Mouse (Mus musculus) CH12.LX (cell line): ENCODE results near the gene Adgb. TPM values are rescaled to one million over a fixed set of nuclear protein-coding genes. Genes with fewer than 3 reads are reported as not detected.

ENCODE experiments used
- DNase-seq: peaks from one replicate; pipeline ENCODE4 v3.0.0-alpha.2; 2013; ENCODE audit errors: extremely low read depth
- H3K27ac ChIP-seq: 2 replicates; pipeline ENCODE4 v1.5.1; 2012; ENCODE audit warnings: low read depth, mild to moderate bottlenecking, control low read depth, moderate library complexity; ENCODE audit not compliant: insufficient read depth
- H3K27me3 ChIP-seq: replicated peaks from 2 replicates; pipeline ENCODE3; 2012; ENCODE audit warnings: inconsistent platforms
- H3K36me3 ChIP-seq, 2 experiments: replicated peaks in 1 of 2; 2 replicates each; pipeline versions ENCODE3 to v1.6.1; 2012; ENCODE audit warnings: inconsistent platforms in 1 of 2, low read length in 1 of 2, mild to moderate bottlenecking in 1 of 2, mixed read lengths in 1 of 2, moderate library complexity in 1 of 2; ENCODE audit not compliant: control insufficient read depth in 1 of 2, insufficient read depth in 1 of 2
- H3K4me1 ChIP-seq, 2 experiments: 2 replicates each; pipeline ENCODE4 v1.6.1; 2012; ENCODE audit warnings: inconsistent platforms in 1 of 2, moderate library complexity in 1 of 2; ENCODE audit not compliant: insufficient read depth in 2 of 2, control insufficient read depth in 1 of 2
- H3K4me2 ChIP-seq: 2 replicates; pipeline ENCODE4 v1.6.1; 2012; ENCODE audit warnings: low read depth, mild to moderate bottlenecking, control low read depth; ENCODE audit not compliant: poor library complexity, insufficient read depth, severe bottlenecking
- H3K4me3 ChIP-seq, 3 experiments: fragments of 150-350 bp in 1 of 3; sonication (generic) in 1 of 3; replicated peaks in 1 of 3; 2 replicates each; pipeline versions ENCODE3 to v1.5.1; 2011 to 2012; ENCODE audit warnings: low read depth in 2 of 3, low read length in 2 of 3, mild to moderate bottlenecking in 2 of 3, moderate library complexity in 2 of 3, control low read depth in 1 of 3, improper control_type of control experiment in 1 of 3, inconsistent platforms in 1 of 3, mixed read lengths in 1 of 3; ENCODE audit not compliant: poor library complexity in 1 of 3
- H3K79me2 ChIP-seq: replicated peaks from 2 replicates; pipeline ENCODE4 v1.6.1; 2012; ENCODE audit warnings: mild to moderate bottlenecking, moderate library complexity; ENCODE audit not compliant: control insufficient read depth, poor library complexity, insufficient read depth, severe bottlenecking; ENCODE audit errors: extremely low read depth
- H3K9ac ChIP-seq: 2 replicates; pipeline ENCODE4 v1.6.1; 2012; ENCODE audit warnings: low read depth, mild to moderate bottlenecking, control low read depth, moderate library complexity; ENCODE audit not compliant: insufficient read depth
- H3K9me3 ChIP-seq: replicated peaks from 2 replicates; pipeline ENCODE3; 2012; ENCODE audit warnings: low read length, inconsistent platforms, mixed read lengths
- CHD1 ChIP-seq: IDR thresholded peaks from 2 replicates; pipeline ENCODE4 v1.6.1; 2012; ENCODE audit warnings: low read depth, low read length, improper control_type of control experiment, inconsistent platforms
- EP300 ChIP-seq: IDR thresholded peaks from 2 replicates; pipeline ENCODE4 v1.6.1; 2011; ENCODE audit warnings: low read length, improper control_type of control experiment
- GABPA ChIP-seq: IDR thresholded peaks from 2 replicates; pipeline ENCODE4 v1.6.1; 2012; ENCODE audit warnings: low read depth, low read length, improper control_type of control experiment, inconsistent platforms; ENCODE audit not compliant: insufficient replicate concordance
- IRF4 ChIP-seq: IDR thresholded peaks from 2 replicates; pipeline ENCODE4 v1.6.1; 2014; ENCODE audit warnings: low read depth, mild to moderate bottlenecking, inconsistent platforms, low read length, improper control_type of control experiment
- JUN ChIP-seq: IDR thresholded peaks from 2 replicates; pipeline ENCODE4 v1.6.1; 2011; ENCODE audit warnings: low read depth, mild to moderate bottlenecking, low read length, improper control_type of control experiment, moderate library complexity; ENCODE audit not compliant: insufficient read depth
- MAX ChIP-seq: IDR thresholded peaks from 2 replicates; pipeline ENCODE4 v1.6.1; 2011; ENCODE audit warnings: low read length, improper control_type of control experiment
- MAZ ChIP-seq: IDR thresholded peaks from 2 replicates; pipeline ENCODE4 v1.6.1; 2012; ENCODE audit warnings: low read depth, mild to moderate bottlenecking, inconsistent platforms, low read length, improper control_type of control experiment, moderate library complexity
- MEF2A ChIP-seq: IDR thresholded peaks from 2 replicates; pipeline ENCODE4 v1.6.1; 2014; ENCODE audit warnings: low read depth, mild to moderate bottlenecking, inconsistent platforms, low read length, improper control_type of control experiment, borderline replicate concordance
- NRF1 ChIP-seq: IDR thresholded peaks from 2 replicates; pipeline ENCODE4 v1.6.1; 2014; ENCODE audit warnings: low read depth, mild to moderate bottlenecking, inconsistent platforms, low read length, improper control_type of control experiment, moderate library complexity
- PAX5 ChIP-seq: IDR thresholded peaks from 2 replicates; pipeline ENCODE4 v1.6.1; 2012; ENCODE audit warnings: low read length, inconsistent platforms, mixed read lengths
- POLR2A ChIP-seq: IDR thresholded peaks from 2 replicates; pipeline ENCODE4 v1.6.1; 2011; ENCODE audit warnings: low read depth, mild to moderate bottlenecking, improper control_type of control experiment, low read length
- POLR2AphosphoS2 ChIP-seq: IDR thresholded peaks from 2 replicates; pipeline ENCODE4 v1.6.1; 2011; ENCODE audit warnings: low read depth, low read length, improper control_type of control experiment
- RAD21 ChIP-seq: IDR thresholded peaks from 2 replicates; pipeline ENCODE4 v1.6.1; 2011; ENCODE audit warnings: low read depth, mild to moderate bottlenecking, low read length, improper control_type of control experiment, moderate library complexity
- RCOR1 ChIP-seq: conservative IDR thresholded peaks from 2 replicates; pipeline ENCODE4 v1.6.1; 2012; ENCODE audit warnings: low read depth, mild to moderate bottlenecking, inconsistent platforms, low read length, improper control_type of control experiment
- SIN3A ChIP-seq: IDR thresholded peaks from 2 replicates; pipeline ENCODE4 v1.6.1; 2012; ENCODE audit warnings: low read length, improper control_type of control experiment, inconsistent platforms
- TCF12 ChIP-seq: IDR thresholded peaks from 2 replicates; pipeline ENCODE4 v1.6.1; 2014; ENCODE audit warnings: low read depth, mild to moderate bottlenecking, inconsistent platforms, low read length, improper control_type of control experiment
- UBTF ChIP-seq: IDR thresholded peaks from 2 replicates; pipeline ENCODE4 v1.6.1; 2012; ENCODE audit warnings: low read depth, mild to moderate bottlenecking, inconsistent platforms, low read length, improper control_type of control experiment, moderate library complexity
- USF2 ChIP-seq: conservative IDR thresholded peaks from 2 replicates; pipeline ENCODE4 v1.6.1; 2011; ENCODE audit warnings: low read depth, low read length, improper control_type of control experiment
- ZMIZ1 ChIP-seq: IDR thresholded peaks from 2 replicates; pipeline ENCODE4 v1.6.1; 2012; ENCODE audit warnings: low read depth, mild to moderate bottlenecking, inconsistent platforms, low read length, improper control_type of control experiment
- dilution Hi-C: fragments of 300-500 bp; cut with MboI; formaldehyde crosslinking; loops from 2 replicates; pipeline ENCODE4 v1.14.3; 2020; ENCODE audit warnings: low sequenced_read_pairs; ENCODE audit not compliant: extremely low pct_unique_long_range_greater_than_20kb, extremely low pct_ligation_motif_present
- in situ Hi-C: fragments of 300-500 bp; cut with MboI; formaldehyde crosslinking; loops from 3 replicates; pipeline ENCODE4 v1.14.3; 2019; ENCODE audit warnings: low sequenced_read_pairs, low pct_ligation_motif_present, low pct_unique_long_range_greater_than_20kb, mixed read lengths
- polyA plus RNA-seq: library from polyadenylated mRNA; unstranded; fragments of >175 nt; gene quantifications from 2 replicates; pipeline ENCODE4 v1.2.1, GENCODE M21; 2012; ENCODE audit warnings: low read depth; ENCODE audit not compliant: insufficient read length
- total RNA-seq, 2 experiments: library from RNA; depleted of rRNA; stranded (reverse); fragments of 300-350 nt in 1 of 2; fragments of >200 nt in 1 of 2; gene quantifications; 2 replicates each; pipeline ENCODE4 v1.2.3; 2012 to 2014

Adgb gene
- total and polyA plus RNA-seq, 3 experiments, result not detected

DNA sequence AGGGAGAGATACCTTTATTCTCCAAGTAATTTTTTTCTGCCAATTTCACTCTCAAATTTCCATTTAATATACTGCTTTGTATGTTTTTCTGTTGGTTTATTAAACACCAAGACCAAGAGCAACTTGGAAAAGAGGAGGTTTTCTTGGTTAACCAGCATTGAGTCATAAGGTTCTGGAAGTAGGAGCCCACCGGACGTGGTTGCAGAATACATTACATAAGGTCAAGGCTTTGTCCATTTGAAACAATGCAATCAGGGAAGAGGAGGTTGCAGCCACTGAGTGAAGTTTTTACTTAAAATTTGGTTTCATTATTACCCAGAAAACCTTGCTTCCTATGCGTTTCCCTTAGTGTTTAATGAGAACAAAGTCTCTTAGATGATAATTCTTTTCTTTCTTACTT is 119.9 kb downstream of the Adgb start:
- Histone ChIP-seq H3K9ac (no peak overlapping the region), H3K9me3 (no peaks in the 10 kb centered on the region), H3K27me3 (no peaks in the 10 kb centered on the region), H3K27ac (no peak overlapping the region), H3K79me2 (no peaks in the 10 kb centered on the region), H3K4me3 (no peak overlapping the region), H3K36me3 (no peaks in the 10 kb centered on the region), H3K4me1 (no peaks in the 10 kb centered on the region), H3K4me2 (no peak overlapping the region)
- TF ChIP-seq PAX5 (no peak), IRF4 (no peak), MAZ (no peak)
- no peak for DNase-seq
- dilution Hi-C loops, result no loop called here
- in situ Hi-C loops, result no loop called here

- DNase-seq, result no peak
- TF ChIP-seq POLR2AphosphoS2 (no peak), POLR2A (no peak), ZMIZ1 (no peak), NRF1 (no peak), RCOR1 (no peak), TCF12 (no peak), MEF2A (no peak), JUN (no peak), SIN3A (no peak), MAX (no peak), MAZ (no peak), CHD1 (no peak)
- TF ChIP-seq, all 38 proteins: peak for 0
These were observed 121.6 kb downstream of the Adgb start for GRCm38 (mm10) chr10:10350550-10350949.

GRCm38 (mm10) chr10:10343930-10344329 is 128.2 kb downstream of the Adgb start:
- no peak for DNase-seq
- Histone ChIP-seq H3K4me3 (no peak overlapping the region), H3K9me3 (no peaks in the 10 kb centered on the region), H3K27ac (no peak overlapping the region), H3K4me2 (no peak overlapping the region), H3K79me2 (no peaks in the 10 kb centered on the region), H3K9ac (no peak overlapping the region), H3K36me3 (no peaks in the 10 kb centered on the region), H3K27me3 (no peaks in the 10 kb centered on the region), H3K4me1 (no peaks in the 10 kb centered on the region)
- no peak for TF ChIP-seq GABPA
- TF ChIP-seq USF2, result no peak
- TF ChIP-seq MEF2A, result no peak
- TF ChIP-seq EP300, result no peak
- TF ChIP-seq IRF4, result no peak
- TF ChIP-seq RAD21, result no peak
- TF ChIP-seq PAX5, result no peak
- no peak for TF ChIP-seq UBTF
- in situ Hi-C loops (no loop called here), dilution Hi-C loops (no loop called here)

More at GRCm38 (mm10) chr10:10350550-10350949, 121.6 kb downstream of the Adgb start:
- Histone ChIP-seq H3K27me3 (no peaks in the 10 kb centered on the region), H3K4me1 (no peaks in the 10 kb centered on the region), H3K27ac (no peak overlapping the region), H3K9ac (no peak overlapping the region), H3K79me2 (no peaks in the 10 kb centered on the region), H3K9me3 (no peaks in the 10 kb centered on the region), H3K4me2 (no peak overlapping the region), H3K36me3 (no peaks in the 10 kb centered on the region), H3K4me3 (no peak overlapping the region)
- in situ Hi-C loops, result no loop called here
- dilution Hi-C loops, result no loop called here
